Mouse (Mus musculus) CH12.LX (cell line): ENCODE results near the gene Wwp2. TPM values are rescaled to one million over a fixed set of nuclear protein-coding genes. Genes with fewer than 3 reads are reported as not detected.

Experiments
- DNase-seq: peaks from one replicate; pipeline ENCODE4 v3.0.0-alpha.2; 2013; ENCODE audit errors: extremely low read depth
- H3K27ac ChIP-seq: 2 replicates; pipeline ENCODE4 v1.5.1; 2012; ENCODE audit warnings: low read depth, mild to moderate bottlenecking, control low read depth, moderate library complexity; ENCODE audit not compliant: insufficient read depth
- H3K27me3 ChIP-seq: replicated peaks from 2 replicates; pipeline ENCODE3; 2012; ENCODE audit warnings: inconsistent platforms
- H3K36me3 ChIP-seq, 2 experiments: replicated peaks in 1 of 2; 2 replicates each; pipeline versions ENCODE3 to v1.6.1; 2012; ENCODE audit warnings: inconsistent platforms in 1 of 2, low read length in 1 of 2, mild to moderate bottlenecking in 1 of 2, mixed read lengths in 1 of 2, moderate library complexity in 1 of 2; ENCODE audit not compliant: control insufficient read depth in 1 of 2, insufficient read depth in 1 of 2
- H3K4me1 ChIP-seq, 2 experiments: 2 replicates each; pipeline ENCODE4 v1.6.1; 2012; ENCODE audit warnings: inconsistent platforms in 1 of 2, moderate library complexity in 1 of 2; ENCODE audit not compliant: insufficient read depth in 2 of 2, control insufficient read depth in 1 of 2
- H3K4me2 ChIP-seq: 2 replicates; pipeline ENCODE4 v1.6.1; 2012; ENCODE audit warnings: low read depth, mild to moderate bottlenecking, control low read depth; ENCODE audit not compliant: poor library complexity, insufficient read depth, severe bottlenecking
- H3K4me3 ChIP-seq, 3 experiments: fragments of 150-350 bp in 1 of 3; sonication (generic) in 1 of 3; replicated peaks in 1 of 3; 2 replicates each; pipeline versions ENCODE3 to v1.5.1; 2011 to 2012; ENCODE audit warnings: low read depth in 2 of 3, low read length in 2 of 3, mild to moderate bottlenecking in 2 of 3, moderate library complexity in 2 of 3, control low read depth in 1 of 3, improper control_type of control experiment in 1 of 3, inconsistent platforms in 1 of 3, mixed read lengths in 1 of 3; ENCODE audit not compliant: poor library complexity in 1 of 3
- H3K79me2 ChIP-seq: replicated peaks from 2 replicates; pipeline ENCODE4 v1.6.1; 2012; ENCODE audit warnings: mild to moderate bottlenecking, moderate library complexity; ENCODE audit not compliant: control insufficient read depth, poor library complexity, insufficient read depth, severe bottlenecking; ENCODE audit errors: extremely low read depth
- H3K9ac ChIP-seq: 2 replicates; pipeline ENCODE4 v1.6.1; 2012; ENCODE audit warnings: low read depth, mild to moderate bottlenecking, control low read depth, moderate library complexity; ENCODE audit not compliant: insufficient read depth
- H3K9me3 ChIP-seq: replicated peaks from 2 replicates; pipeline ENCODE3; 2012; ENCODE audit warnings: low read length, inconsistent platforms, mixed read lengths
- E2F4 ChIP-seq: IDR thresholded peaks from 2 replicates; pipeline ENCODE4 v1.6.1; 2011; ENCODE audit warnings: low read depth, low read length, improper control_type of control experiment; ENCODE audit not compliant: insufficient replicate concordance
- EP300 ChIP-seq: IDR thresholded peaks from 2 replicates; pipeline ENCODE4 v1.6.1; 2011; ENCODE audit warnings: low read length, improper control_type of control experiment
- ETS1 ChIP-seq: conservative IDR thresholded peaks from 2 replicates; pipeline ENCODE4 v1.6.1; 2012; ENCODE audit warnings: low read depth, mild to moderate bottlenecking, inconsistent platforms, low read length, improper control_type of control experiment, moderate library complexity
- IRF4 ChIP-seq: IDR thresholded peaks from 2 replicates; pipeline ENCODE4 v1.6.1; 2014; ENCODE audit warnings: low read depth, mild to moderate bottlenecking, inconsistent platforms, low read length, improper control_type of control experiment
- JUND ChIP-seq: conservative IDR thresholded peaks from 2 replicates; pipeline ENCODE4 v1.6.1; 2011; ENCODE audit warnings: low read depth, low read length, improper control_type of control experiment
- KAT2A ChIP-seq: IDR thresholded peaks from 2 replicates; pipeline ENCODE4 v1.6.1; 2012; ENCODE audit warnings: low read length, improper control_type of control experiment, inconsistent platforms; ENCODE audit not compliant: insufficient replicate concordance
- MAFK ChIP-seq: IDR thresholded peaks from 2 replicates; pipeline ENCODE4 v1.6.1; 2011; ENCODE audit warnings: low read length, improper control_type of control experiment; ENCODE audit not compliant: insufficient replicate concordance
- MAX ChIP-seq: IDR thresholded peaks from 2 replicates; pipeline ENCODE4 v1.6.1; 2011; ENCODE audit warnings: low read length, improper control_type of control experiment
- MAZ ChIP-seq: IDR thresholded peaks from 2 replicates; pipeline ENCODE4 v1.6.1; 2012; ENCODE audit warnings: low read depth, mild to moderate bottlenecking, inconsistent platforms, low read length, improper control_type of control experiment, moderate library complexity
- MEF2A ChIP-seq: IDR thresholded peaks from 2 replicates; pipeline ENCODE4 v1.6.1; 2014; ENCODE audit warnings: low read depth, mild to moderate bottlenecking, inconsistent platforms, low read length, improper control_type of control experiment, borderline replicate concordance
- NRF1 ChIP-seq: IDR thresholded peaks from 2 replicates; pipeline ENCODE4 v1.6.1; 2014; ENCODE audit warnings: low read depth, mild to moderate bottlenecking, inconsistent platforms, low read length, improper control_type of control experiment, moderate library complexity
- PAX5 ChIP-seq: IDR thresholded peaks from 2 replicates; pipeline ENCODE4 v1.6.1; 2012; ENCODE audit warnings: low read length, inconsistent platforms, mixed read lengths
- POLR2A ChIP-seq: IDR thresholded peaks from 2 replicates; pipeline ENCODE4 v1.6.1; 2011; ENCODE audit warnings: low read depth, mild to moderate bottlenecking, improper control_type of control experiment, low read length
- SMC3 ChIP-seq: IDR thresholded peaks from 2 replicates; pipeline ENCODE4 v1.6.1; 2011; ENCODE audit warnings: low read depth, low read length, improper control_type of control experiment
- TBP ChIP-seq: conservative IDR thresholded peaks from 2 replicates; pipeline ENCODE4 v1.6.1; 2011; ENCODE audit warnings: low read depth, low read length, improper control_type of control experiment
- ZKSCAN1 ChIP-seq: IDR thresholded peaks from 2 replicates; pipeline ENCODE4 v1.6.1; 2012; ENCODE audit warnings: low read depth, inconsistent platforms, low read length, improper control_type of control experiment, borderline replicate concordance
- dilution Hi-C: fragments of 300-500 bp; cut with MboI; formaldehyde crosslinking; loops from 2 replicates; pipeline ENCODE4 v1.14.3; 2020; ENCODE audit warnings: low sequenced_read_pairs; ENCODE audit not compliant: extremely low pct_unique_long_range_greater_than_20kb, extremely low pct_ligation_motif_present
- in situ Hi-C: fragments of 300-500 bp; cut with MboI; formaldehyde crosslinking; loops from 3 replicates; pipeline ENCODE4 v1.14.3; 2019; ENCODE audit warnings: low sequenced_read_pairs, low pct_ligation_motif_present, low pct_unique_long_range_greater_than_20kb, mixed read lengths
- polyA plus RNA-seq: library from polyadenylated mRNA; unstranded; fragments of >175 nt; gene quantifications from 2 replicates; pipeline ENCODE4 v1.2.1, GENCODE M21; 2012; ENCODE audit warnings: low read depth; ENCODE audit not compliant: insufficient read length
- total RNA-seq, 2 experiments: library from RNA; depleted of rRNA; stranded (reverse); fragments of 300-350 nt in 1 of 2; fragments of >200 nt in 1 of 2; gene quantifications; 2 replicates each; pipeline ENCODE4 v1.2.3; 2012 to 2014

The Wwp2 gene
- total and polyA plus RNA-seq, 3 experiments = 13.5 to 30.3 (median 20.7) TPM

DNA sequence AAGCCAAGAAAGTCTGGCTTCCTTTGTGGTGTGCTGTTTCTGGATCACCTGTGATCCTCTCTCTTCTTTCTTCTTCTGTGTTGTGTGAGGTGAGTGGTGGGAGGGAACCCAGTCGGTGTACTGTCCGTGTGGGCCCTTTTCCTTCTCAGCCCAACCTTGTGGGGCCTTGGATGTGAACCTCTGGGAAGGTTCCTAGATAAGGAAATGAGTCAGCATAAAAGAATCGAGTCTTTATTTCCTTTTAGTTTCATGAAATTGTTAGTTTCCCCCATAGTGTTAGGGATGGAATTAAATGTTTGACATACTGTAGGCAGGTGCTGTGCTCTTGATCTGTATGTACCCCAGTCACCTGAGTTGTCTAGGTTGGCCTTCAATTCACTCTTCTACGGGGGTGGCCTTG is 52.9 kb downstream of the Wwp2 start:
- no peaks in the 10 kb centered on the region for H3K9me3 ChIP-seq
- H3K4me1 ChIP-seq = peaks cover 0 to 4% of the 10 kb centered on the region in 2 experiments; a peak in 1 of 4 replicates
- dilution Hi-C loops (no loop called here), in situ Hi-C loops (no loop called here)
- no peaks in the 10 kb centered on the region for H3K79me2 ChIP-seq
- TF ChIP-seq MAX = no peak
- TF ChIP-seq MEF2A = no peak
- no peak for TF ChIP-seq JUND
- no peak for TF ChIP-seq MAFK
- no peak for TF ChIP-seq TBP
- no peak for TF ChIP-seq POLR2A
- no peak for TF ChIP-seq KAT2A
- H3K27me3 ChIP-seq = no peaks in the 10 kb centered on the region
- DNase-seq = no peak
- no peak overlapping the region for H3K9ac ChIP-seq
- no peak overlapping the region for H3K27ac ChIP-seq
- no peak overlapping the region for H3K4me3 ChIP-seq
- H3K36me3 ChIP-seq = peaks cover under 1 to 41% of the 10 kb centered on the region in 2 experiments
- no peak overlapping the region for H3K4me2 ChIP-seq

DNA sequence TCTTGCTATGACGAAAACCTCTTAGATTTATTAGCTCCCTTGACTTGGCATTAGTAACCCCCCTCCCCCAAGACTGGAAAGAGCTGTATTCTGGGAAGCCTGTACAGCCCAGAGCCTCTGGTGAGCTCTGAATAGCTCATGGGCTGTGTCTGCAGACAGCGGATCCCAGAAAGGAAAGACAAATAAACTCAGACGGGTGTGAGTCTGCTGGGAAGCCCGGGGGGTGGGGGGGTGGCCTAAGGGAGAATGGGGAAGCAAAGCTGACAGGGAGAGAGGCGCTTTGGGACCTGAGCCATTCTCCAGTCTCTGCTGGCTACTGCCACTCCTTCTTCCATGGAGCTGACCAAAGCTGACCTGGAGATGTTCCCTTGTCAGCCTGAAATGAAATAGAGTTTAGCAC is 53.8 kb downstream of the Wwp2 start:
- DNase-seq = no peak
- Histone ChIP-seq H3K9ac (no peak overlapping the region), H3K27ac (no peak overlapping the region), H3K4me1 (peaks cover 0 to 4% of the 10 kb centered on the region in 2 experiments; a peak in 1 of 4 replicates), H3K9me3 (no peaks in the 10 kb centered on the region), H3K4me2 (no peak overlapping the region), H3K27me3 (no peaks in the 10 kb centered on the region), H3K4me3 (no peak overlapping the region), H3K79me2 (no peaks in the 10 kb centered on the region), H3K36me3 (peaks cover 0 to 39% of the 10 kb centered on the region in 2 experiments)
- dilution Hi-C loops = no loop called here
- in situ Hi-C loops = loop anchor here (10.0 kb wide), 1 partner anchor 45 kb away; no protein-coding TSS in a partner anchor
- TF ChIP-seq MEF2A (no peak), EP300 (no peak), TBP (no peak), SMC3 (no peak)

DNA sequence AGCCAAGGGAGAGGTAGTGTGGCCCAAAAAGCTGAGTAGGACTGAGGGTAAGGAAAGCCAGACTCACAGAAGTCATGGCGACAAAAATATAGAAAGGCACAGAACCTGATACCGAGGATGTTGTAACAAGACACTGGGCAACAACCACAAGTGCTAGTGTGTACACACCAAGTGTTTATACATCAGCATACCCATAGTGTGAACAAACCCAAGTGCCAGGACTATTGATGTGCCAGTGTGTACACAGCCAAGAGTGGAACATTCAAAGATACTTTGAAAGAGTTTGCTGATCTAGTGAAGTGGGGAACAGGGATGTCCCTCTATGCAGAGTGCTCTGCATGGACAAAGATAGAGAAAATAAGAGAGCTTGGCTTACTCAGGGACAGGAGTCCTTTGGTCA is 54.5 kb downstream of the Wwp2 start:
- Histone ChIP-seq H3K9me3 (no peaks in the 10 kb centered on the region), H3K9ac (no peak overlapping the region), H3K4me1 (peaks cover 0 to 3% of the 10 kb centered on the region in 2 experiments; a peak in 1 of 4 replicates), H3K27me3 (no peaks in the 10 kb centered on the region), H3K36me3 (peaks cover 0 to 36% of the 10 kb centered on the region in 2 experiments), H3K4me2 (no peak overlapping the region), H3K4me3 (no peak overlapping the region), H3K27ac (no peak overlapping the region), H3K79me2 (no peaks in the 10 kb centered on the region)
- no peak for TF ChIP-seq TBP
- TF ChIP-seq KAT2A = no peak
- no peak for TF ChIP-seq ETS1
- no peak for TF ChIP-seq SMC3
- no peak for TF ChIP-seq ZKSCAN1
- TF ChIP-seq MAZ = no peak
- no peak for TF ChIP-seq POLR2A
- TF ChIP-seq E2F4 = no peak
- TF ChIP-seq IRF4 = no peak
- no peak for TF ChIP-seq PAX5
- TF ChIP-seq JUND = no peak
- TF ChIP-seq NRF1 = no peak
- DNase-seq = no peak
- in situ Hi-C loops = loop anchor here (10.0 kb wide), 1 partner anchor 46 kb away; no protein-coding TSS in a partner anchor
- dilution Hi-C loops = no loop called here
